Mouse (Mus musculus): Measurements from ENCODE around the gene Ube2l3.

DNA sequence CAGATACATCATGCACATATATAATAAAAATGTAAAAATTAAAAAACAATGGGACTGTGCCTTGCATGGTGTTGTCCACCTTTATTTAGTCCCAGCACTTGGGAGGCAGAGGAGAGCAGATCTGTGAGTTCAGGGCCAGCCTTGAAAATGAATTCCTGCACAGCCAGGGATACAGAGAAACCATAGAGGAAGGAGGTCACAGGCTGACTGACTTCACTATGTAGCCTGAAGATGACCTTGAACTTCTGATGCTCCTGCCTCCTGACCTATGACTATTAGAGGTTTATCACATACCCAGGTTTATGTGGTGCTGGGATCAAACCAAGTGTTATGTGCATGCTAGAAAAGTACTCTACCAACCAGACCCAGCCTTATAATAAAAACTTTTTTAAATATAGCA, 17.0 kb downstream of the Ube2l3 start:
- TF ChIP-seq UBTF (IDR thresholded peaks at IDR 0.05; ENCODE audit: borderline replicate concordance, insufficient read depth, low read depth, low read length), result no peak
- TF ChIP-seq CTCF (IDR thresholded peaks at IDR 0.05 in 2 of 3, conservative IDR thresholded peaks at IDR 0.05 in 1 of 3; ENCODE audit: control insufficient read depth in 1 of 3, insufficient read depth in 1 of 3, low read depth in 2 of 3, low read length in 3 of 3, poor library complexity in 1 of 3, severe bottlenecking in 1 of 3), result no peak
- TF ChIP-seq MAFK (IDR thresholded peaks at IDR 0.05; ENCODE audit: borderline replicate concordance, low read depth, low read length), result no peak
- TF ChIP-seq POLR2A (IDR thresholded peaks at IDR 0.05; ENCODE audit: control insufficient read depth in 1 of 2, insufficient read depth in 1 of 2, low read depth in 1 of 2, low read length in 2 of 2, poor library complexity in 1 of 2), result no peak
- TF ChIP-seq POLR2AphosphoS2 (IDR thresholded peaks at IDR 0.05; ENCODE audit: low read length), result no peak
- no peak for TF ChIP-seq MAX (IDR thresholded peaks at IDR 0.05; ENCODE audit: low read length)
- no peak for TF ChIP-seq RCOR1 (IDR thresholded peaks at IDR 0.05; ENCODE audit: low read depth, low read length)
- TF ChIP-seq BHLHE40 (IDR thresholded peaks at IDR 0.05; ENCODE audit: borderline replicate concordance, low read depth, low read length), result no peak
- no peak for TF ChIP-seq USF1 (IDR thresholded peaks at IDR 0.05; ENCODE audit: low read depth, low read length)
- no peak for TF ChIP-seq NELFE (IDR thresholded peaks at IDR 0.05; ENCODE audit: low read depth, low read length)
- no peak for TF ChIP-seq EP300 (IDR thresholded peaks at IDR 0.05; ENCODE audit: low read depth in 1 of 2, low read length in 2 of 2)
- TF ChIP-seq ETS1 (IDR thresholded peaks at IDR 0.05; ENCODE audit: low read depth, low read length), result no peak
- no peak for TF ChIP-seq ZKSCAN1 (IDR thresholded peaks at IDR 0.05; ENCODE audit: low read depth, low read length)
- TF ChIP-seq MYB (IDR thresholded peaks at IDR 0.05; ENCODE audit: low read depth, low read length), result no peak
